ENCODE assay signal across 1 mouse cellular context in the genomic region with DNA sequence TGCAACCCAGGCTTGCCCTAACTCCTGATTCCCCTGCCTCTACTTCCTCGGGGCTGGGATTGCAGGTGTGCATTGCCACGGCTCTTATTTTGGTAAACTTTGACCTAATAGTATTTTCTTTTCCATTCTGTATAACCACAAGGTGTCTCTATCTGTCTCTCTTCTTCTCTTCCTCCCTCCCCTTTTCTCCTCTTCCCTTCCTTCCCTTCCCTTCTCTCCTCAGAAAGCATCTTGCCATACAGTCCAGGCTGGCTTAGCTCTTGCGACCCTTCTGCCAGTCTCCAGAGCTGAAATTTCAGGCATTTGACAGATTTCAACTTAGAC.
TF ChIP-seq lines count a peak whose summit lies in the region.

No protein-coding gene starts in this region.

TF ChIP-seq in CH12.LX, 34 proteins besides CTCF, POLR2A, EP300 and RAD21:
- TF ChIP-seq TBP (conservative IDR thresholded peaks at IDR 0.05; ENCODE audit: low read depth, low read length), result no peak
- no peak for TF ChIP-seq NELFE (IDR thresholded peaks at IDR 0.05; ENCODE audit: low read depth, low read length)
- TF ChIP-seq GABPA (IDR thresholded peaks at IDR 0.05; ENCODE audit: insufficient replicate concordance, low read depth, low read length), result no peak
- TF ChIP-seq IRF4 (IDR thresholded peaks at IDR 0.05; ENCODE audit: low read depth, low read length), result peak; percentile 20; the same call in 1 of the 2 replicates
- TF ChIP-seq PAX5 (IDR thresholded peaks at IDR 0.05; ENCODE audit: low read length), result no peak
- TF ChIP-seq JUND (conservative IDR thresholded peaks at IDR 0.05; ENCODE audit: low read depth, low read length), result no peak
- no peak for TF ChIP-seq NRF1 (IDR thresholded peaks at IDR 0.05; ENCODE audit: low read depth, low read length)
- TF ChIP-seq USF1 (IDR thresholded peaks at IDR 0.05; ENCODE audit: low read depth, low read length), result no peak
- TF ChIP-seq ZKSCAN1 (IDR thresholded peaks at IDR 0.05; ENCODE audit: borderline replicate concordance, low read depth, low read length), result no peak
- peak; percentile 9; the same call in 1 of the 2 replicates for TF ChIP-seq MEF2A (IDR thresholded peaks at IDR 0.05; ENCODE audit: borderline replicate concordance, low read depth, low read length)
- TF ChIP-seq MYC (IDR thresholded peaks at IDR 0.05; ENCODE audit: low read depth, low read length), result no peak
- TF ChIP-seq SMC3 (IDR thresholded peaks at IDR 0.05; ENCODE audit: low read depth, low read length), result peak; percentile 24
- TF ChIP-seq TCF12 (IDR thresholded peaks at IDR 0.05; ENCODE audit: low read depth, low read length), result peak; percentile 61; the same call in 1 of the 2 replicates
- no peak for TF ChIP-seq ZMIZ1 (IDR thresholded peaks at IDR 0.05; ENCODE audit: low read depth, low read length)
- TF ChIP-seq ZC3H11A (IDR thresholded peaks at IDR 0.05; ENCODE audit: low read depth, low read length), result no peak
- no peak for TF ChIP-seq ZNF384 (IDR thresholded peaks at IDR 0.05; ENCODE audit: low read depth, low read length)
- TF ChIP-seq BHLHE40 (IDR thresholded peaks at IDR 0.05; ENCODE audit: low read depth, low read length), result 0 out of 2 replicates have a peak, but pooled peaks have one; percentile 2
- no peak for TF ChIP-seq POLR2AphosphoS2 (IDR thresholded peaks at IDR 0.05; ENCODE audit: low read depth, low read length)
- TF ChIP-seq CHD2 (IDR thresholded peaks at IDR 0.05; ENCODE audit: low read length), result 0 out of 2 replicates have a peak, but pooled peaks have one; percentile 65
TF ChIP-seq in CH12.LX: peak in this region for 6.
